Mouse (Mus musculus): ENCODE data around the gene Gpcpd1. TPM values are rescaled to one million over a fixed set of nuclear protein-coding genes. Genes with fewer than 3 reads are reported as not detected.
A peak's percentile ranks its signal among the peaks of the same experiment; 100 is the strongest.

Gpcpd1 gene
- polyA plus RNA-seq, 1 experiment from 2014 or later, result 25.8 TPM

GRCm38 (mm10) chr2:132578711-132579110, 8.8 kb downstream of the Gpcpd1 start:
- no peak overlapping the region for H3K27ac ChIP-seq (replicated peaks; ENCODE audit: low read depth, low read length)
- no peak overlapping the region for H3K4me3 ChIP-seq (ENCODE audit: low read depth, low read length)
- WGBS, result 98% methylated on average over 3 of the region's 3 CpGs
- no peaks in the 10 kb centered on the region for H3K27me3 ChIP-seq (ENCODE audit: control insufficient read depth, insufficient read depth, low read length)
- ATAC-seq (ENCODE audit: insufficient number of reproducible peaks, low FRiP score, low TSS enrichment, low read depth) (no peak), DNase-seq (ENCODE audit: low spot score) (no peak)
- no peaks in the 10 kb centered on the region for H3K36me3 ChIP-seq (ENCODE audit: control insufficient read depth, insufficient read depth, low read length)
- H3K4me1 ChIP-seq (ENCODE audit: control insufficient read depth, insufficient read depth, low read length), result no peaks in the 10 kb centered on the region
- no peak overlapping the region for H3K9ac ChIP-seq (ENCODE audit: low read length)
- no peak overlapping the region for H3K4me2 ChIP-seq (ENCODE audit: low read depth, severe bottlenecking)
- no peaks in the 10 kb centered on the region; the same call in 1 of the 2 replicates for H3K9me3 ChIP-seq (ENCODE audit: control insufficient read depth, low read length)

DNA sequence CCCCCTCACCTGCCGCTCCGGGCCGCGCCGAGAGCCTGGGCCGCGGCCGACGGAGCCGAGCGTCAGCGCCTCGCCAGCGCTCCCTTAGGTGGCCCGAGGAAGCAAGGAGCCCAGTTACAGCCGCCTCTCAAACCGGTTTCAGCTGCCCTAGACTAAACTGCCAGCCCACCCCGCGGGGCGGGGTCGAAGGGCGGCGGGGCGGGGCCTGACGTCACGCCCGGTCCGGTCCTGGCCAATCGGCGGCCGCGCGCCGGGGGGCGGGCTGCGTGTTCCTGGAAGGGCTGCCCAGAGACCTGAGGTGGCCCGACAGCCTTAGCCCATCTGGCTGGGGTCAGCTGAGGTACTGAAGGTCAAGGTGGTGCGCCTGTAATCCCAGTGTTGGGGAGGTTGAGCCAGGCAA, 9.5 kb downstream of the Gpcpd1 start:
- 1% methylated on average over 29 of the region's 38 CpGs for WGBS
- no peaks in the 10 kb centered on the region for H3K27me3 ChIP-seq (ENCODE audit: control insufficient read depth, insufficient read depth, low read length)

DNA sequence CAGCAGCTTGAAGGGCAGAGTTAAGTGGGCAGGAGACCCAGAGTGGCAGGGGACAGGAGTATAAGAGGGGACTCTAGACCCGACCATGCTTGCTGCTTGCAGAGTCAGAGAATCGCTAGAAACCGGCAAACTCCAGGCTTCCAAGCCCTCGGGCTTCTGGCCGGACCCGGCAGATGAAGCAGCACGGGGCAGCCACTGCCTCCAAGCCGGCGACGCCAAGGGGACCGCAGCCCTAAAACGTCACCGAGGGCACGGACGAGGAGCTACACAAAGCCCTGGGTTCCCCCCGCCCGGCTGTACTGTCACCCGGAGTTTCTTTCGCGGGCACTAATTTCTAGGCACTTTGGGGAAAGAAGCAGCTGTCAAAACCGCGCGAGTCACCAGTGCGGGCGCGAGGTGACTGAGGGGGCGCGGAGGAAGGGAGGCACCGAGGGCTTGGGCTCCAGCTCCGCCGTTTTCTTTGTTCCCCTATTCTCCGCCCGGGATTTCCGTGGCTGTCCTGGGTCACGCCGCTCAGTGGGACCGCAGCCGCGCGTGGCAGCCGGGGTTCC, 10.0 kb downstream of the Gpcpd1 start:
- Histone ChIP-seq H3K9me3 (ENCODE audit: control insufficient read depth, low read length) (no peaks in the 10 kb centered on the region; the same call in 1 of the 2 replicates), H3K4me1 (ENCODE audit: control insufficient read depth, insufficient read depth, low read length) (no peaks in the 10 kb centered on the region), H3K27me3 (ENCODE audit: control insufficient read depth, insufficient read depth, low read length) (no peaks in the 10 kb centered on the region), H3K4me2 (ENCODE audit: low read depth, severe bottlenecking) (peak overlapping the region; percentile 71), H3K4me3 (ENCODE audit: low read depth, low read length) (peak overlapping the region; percentile 66), H3K36me3 (ENCODE audit: control insufficient read depth, insufficient read depth, low read length) (no peaks in the 10 kb centered on the region), H3K9ac (ENCODE audit: low read length) (peak overlapping the region; percentile 86), H3K27ac (replicated peaks; ENCODE audit: low read depth, low read length) (peak overlapping the region; percentile 96)
- WGBS, result under 1% methylated on average over 31 of the region's 41 CpGs
- ATAC-seq (ENCODE audit: insufficient number of reproducible peaks, low FRiP score, low TSS enrichment, low read depth) (peak; percentile 70), DNase-seq (ENCODE audit: low spot score) (peak; percentile 76)

More for the DNA sequence above, 9.5 kb downstream of the Gpcpd1 start:
- peak overlapping the region; percentile 86 for H3K9ac ChIP-seq (ENCODE audit: low read length)
- DNase-seq (ENCODE audit: low spot score) (peak; percentile 95), ATAC-seq (ENCODE audit: insufficient number of reproducible peaks, low FRiP score, low TSS enrichment, low read depth) (peak; percentile 96)
- H3K4me2 ChIP-seq (ENCODE audit: low read depth, severe bottlenecking), result peak overlapping the region; percentile 71
- H3K9me3 ChIP-seq (ENCODE audit: control insufficient read depth, low read length), result no peaks in the 10 kb centered on the region; the same call in 1 of the 2 replicates
- H3K36me3 ChIP-seq (ENCODE audit: control insufficient read depth, insufficient read depth, low read length), result no peaks in the 10 kb centered on the region
- H3K4me3 ChIP-seq (ENCODE audit: low read depth, low read length), result peak overlapping the region; percentile 66
- no peaks in the 10 kb centered on the region for H3K4me1 ChIP-seq (ENCODE audit: control insufficient read depth, insufficient read depth, low read length)
- H3K27ac ChIP-seq (replicated peaks; ENCODE audit: low read depth, low read length), result peak overlapping the region; percentile 96

DNA sequence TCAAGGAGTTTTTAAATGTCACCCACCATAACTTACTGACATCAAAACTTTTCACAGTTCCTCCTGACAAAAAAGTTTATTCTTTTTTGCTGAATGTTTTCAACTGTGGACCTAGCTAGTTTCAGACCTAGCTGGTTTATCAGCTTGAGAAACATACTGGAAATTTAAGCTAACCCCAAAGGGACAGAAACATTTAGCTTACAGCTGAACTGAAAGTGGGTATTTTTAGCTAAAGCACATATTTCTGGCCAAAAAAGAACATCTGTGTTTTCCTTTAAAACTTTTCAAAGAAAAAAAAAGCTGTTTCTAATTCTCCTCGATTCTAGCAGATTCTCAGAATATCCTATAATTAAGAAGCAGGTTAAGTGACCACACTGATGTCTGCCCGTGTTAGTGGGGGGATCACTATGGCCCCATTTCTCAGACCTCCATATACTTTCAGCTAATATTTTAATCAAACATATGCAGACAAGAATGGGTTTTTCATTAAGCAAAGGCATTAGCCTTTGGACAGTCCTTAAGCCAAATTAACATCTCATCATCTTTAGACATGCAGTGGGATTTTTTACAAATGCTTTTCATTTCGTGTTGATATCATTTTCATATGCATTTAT, 10.9 kb downstream of the Gpcpd1 start:
- Histone ChIP-seq H3K27me3 (ENCODE audit: control insufficient read depth, insufficient read depth, low read length) (no peaks in the 10 kb centered on the region), H3K4me2 (ENCODE audit: low read depth, severe bottlenecking) (peak overlapping the region; percentile 71), H3K9ac (ENCODE audit: low read length) (no peak overlapping the region), H3K36me3 (ENCODE audit: control insufficient read depth, insufficient read depth, low read length) (no peaks in the 10 kb centered on the region), H3K4me3 (ENCODE audit: low read depth, low read length) (peak overlapping the region; percentile 66), H3K9me3 (ENCODE audit: control insufficient read depth, low read length) (no peaks in the 10 kb centered on the region; the same call in 1 of the 2 replicates), H3K27ac (replicated peaks; ENCODE audit: low read depth, low read length) (no peak overlapping the region), H3K4me1 (ENCODE audit: control insufficient read depth, insufficient read depth, low read length) (no peaks in the 10 kb centered on the region)
- 43% methylated on average over 3 of the region's 3 CpGs for WGBS
- ATAC-seq (ENCODE audit: insufficient number of reproducible peaks, low FRiP score, low TSS enrichment, low read depth), result no peak
- peak; percentile 5 for DNase-seq (ENCODE audit: low spot score)

GRCm38 (mm10) chr2:132575759-132576439, 11.6 kb downstream of the Gpcpd1 start:
- Histone ChIP-seq H3K9ac (ENCODE audit: low read length) (no peak overlapping the region), H3K4me2 (ENCODE audit: low read depth, severe bottlenecking) (peak overlapping the region; percentile 15; the same call in 1 of the 2 replicates), H3K9me3 (ENCODE audit: control insufficient read depth, low read length) (no peaks in the 10 kb centered on the region; the same call in 1 of the 2 replicates), H3K4me1 (ENCODE audit: control insufficient read depth, insufficient read depth, low read length) (no peaks in the 10 kb centered on the region), H3K27ac (replicated peaks; ENCODE audit: low read depth, low read length) (no peak overlapping the region), H3K4me3 (ENCODE audit: low read depth, low read length) (no peak overlapping the region), H3K36me3 (ENCODE audit: control insufficient read depth, insufficient read depth, low read length) (no peaks in the 10 kb centered on the region), H3K27me3 (ENCODE audit: control insufficient read depth, insufficient read depth, low read length) (no peaks in the 10 kb centered on the region)
- no peak for ATAC-seq (ENCODE audit: insufficient number of reproducible peaks, low FRiP score, low TSS enrichment, low read depth)
- DNase-seq (ENCODE audit: low spot score), result peak; percentile 19
- 85% methylated on average over 11 of the region's 11 CpGs for whole genome bisulfite sequencing

GRCm38 (mm10) chr2:132575256-132575655, 12.3 kb downstream of the Gpcpd1 start:
- Histone ChIP-seq H3K36me3 (ENCODE audit: control insufficient read depth, insufficient read depth, low read length) (no peaks in the 10 kb centered on the region), H3K4me3 (ENCODE audit: low read depth, low read length) (no peak overlapping the region), H3K9ac (ENCODE audit: low read length) (no peak overlapping the region), H3K27me3 (ENCODE audit: control insufficient read depth, insufficient read depth, low read length) (no peaks in the 10 kb centered on the region), H3K27ac (replicated peaks; ENCODE audit: low read depth, low read length) (no peak overlapping the region), H3K9me3 (ENCODE audit: control insufficient read depth, low read length) (no peaks in the 10 kb centered on the region; the same call in 1 of the 2 replicates), H3K4me2 (ENCODE audit: low read depth, severe bottlenecking) (no peak overlapping the region), H3K4me1 (ENCODE audit: control insufficient read depth, insufficient read depth, low read length) (no peaks in the 10 kb centered on the region)
- 51% methylated on average over 3 of the region's 3 CpGs for WGBS
- ATAC-seq (ENCODE audit: insufficient number of reproducible peaks, low FRiP score, low TSS enrichment, low read depth) (no peak), DNase-seq (ENCODE audit: low spot score) (peak; percentile 18)

GRCm38 (mm10) chr2:132573280-132573679, 14.2 kb downstream of the Gpcpd1 start:
- H3K4me3 ChIP-seq (ENCODE audit: low read depth, low read length), result no peak overlapping the region
- no peaks in the 10 kb centered on the region for H3K27me3 ChIP-seq (ENCODE audit: control insufficient read depth, insufficient read depth, low read length)
- H3K9ac ChIP-seq (ENCODE audit: low read length), result no peak overlapping the region
- H3K36me3 ChIP-seq (ENCODE audit: control insufficient read depth, insufficient read depth, low read length), result no peaks in the 10 kb centered on the region
- H3K4me2 ChIP-seq (ENCODE audit: low read depth, severe bottlenecking), result no peak overlapping the region
- no peak overlapping the region for H3K27ac ChIP-seq (replicated peaks; ENCODE audit: low read depth, low read length)
- H3K4me1 ChIP-seq (ENCODE audit: control insufficient read depth, insufficient read depth, low read length), result no peaks in the 10 kb centered on the region
- ATAC-seq (ENCODE audit: insufficient number of reproducible peaks, low FRiP score, low TSS enrichment, low read depth) (no peak), DNase-seq (ENCODE audit: low spot score) (no peak)
- no peaks in the 10 kb centered on the region; the same call in 1 of the 2 replicates for H3K9me3 ChIP-seq (ENCODE audit: control insufficient read depth, low read length)
- WGBS, result 95% methylated on average over 2 of the region's 2 CpGs

- Histone ChIP-seq H3K9me3 (ENCODE audit: control insufficient read depth, low read length) (no peaks in the 10 kb centered on the region), H3K27me3 (ENCODE audit: control insufficient read depth, insufficient read depth, low read length) (no peaks in the 10 kb centered on the region), H3K36me3 (ENCODE audit: control insufficient read depth, insufficient read depth, low read length) (0 out of 2 replicates have a peak, but pooled peaks cover under 1% of the 10 kb centered on the region), H3K4me3 (ENCODE audit: low read depth, low read length) (no peak overlapping the region), H3K4me1 (ENCODE audit: control insufficient read depth, insufficient read depth, low read length) (no peaks in the 10 kb centered on the region), H3K27ac (replicated peaks; ENCODE audit: low read depth, low read length) (no peak overlapping the region), H3K9ac (ENCODE audit: low read length) (no peak overlapping the region), H3K4me2 (ENCODE audit: low read depth, severe bottlenecking) (no peak overlapping the region)
- WGBS, result 90% methylated on average over 3 of the region's 3 CpGs
- ATAC-seq (ENCODE audit: insufficient number of reproducible peaks, low FRiP score, low TSS enrichment, low read depth) (no peak), DNase-seq (ENCODE audit: low spot score) (no peak)
These were observed 14.9 kb downstream of the Gpcpd1 start for GRCm38 (mm10) chr2:132572651-132573050.

Measured in limb, embryonic 11.5 days (tissue).